Mouse (Mus musculus): ENCODE measurements around the gene Fam205c. TPM values are rescaled to one million over a fixed set of nuclear protein-coding genes. Genes with fewer than 3 reads are reported as not detected.

Gene Fam205c
- total RNA-seq (2021): under 1 TPM; 0.30 to 0.52 TPM
- long read RNA-seq: 0 reads

DNA sequence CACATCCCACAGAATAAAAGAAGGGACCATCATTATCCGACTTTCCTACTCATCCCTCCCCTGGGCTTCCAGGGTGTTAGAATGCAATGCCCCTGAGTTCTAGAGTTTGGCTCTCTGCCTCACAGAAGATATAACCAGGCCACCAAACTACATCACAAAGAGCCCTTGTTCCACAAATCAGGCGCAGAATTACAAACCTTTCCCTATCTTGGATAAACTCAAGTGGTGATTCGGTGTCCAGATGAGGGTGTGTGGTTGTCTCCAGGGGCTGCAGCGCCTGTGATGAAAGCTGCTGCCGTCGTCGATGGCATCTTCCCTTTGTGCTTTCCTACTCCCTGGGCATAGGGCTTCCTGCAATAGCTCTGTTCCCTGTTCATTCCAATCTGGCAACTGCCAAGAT, at the start of gene Fam205c:
Gene Fam205c, minus strand, starts transcription at position 101 of the 400 bp plus-strand sequence.
- no peak for DNase-seq (ENCODE audit: low spot score in 2 of 2)

GRCm38 (mm10) chr4:42922461-42922860, 48.4 kb upstream of the Fam205c start:
- no peak for DNase-seq (ENCODE audit: low spot score in 2 of 2)

GRCm38 (mm10) chr4:42922056-42922455, 48.0 kb upstream of the Fam205c start:
- no peak for DNase-seq (ENCODE audit: low spot score in 2 of 2)

- DNase-seq (ENCODE audit: low spot score in 2 of 2): no peak
These were observed 47.5 kb upstream of the Fam205c start for GRCm38 (mm10) chr4:42921536-42921935.

DNA sequence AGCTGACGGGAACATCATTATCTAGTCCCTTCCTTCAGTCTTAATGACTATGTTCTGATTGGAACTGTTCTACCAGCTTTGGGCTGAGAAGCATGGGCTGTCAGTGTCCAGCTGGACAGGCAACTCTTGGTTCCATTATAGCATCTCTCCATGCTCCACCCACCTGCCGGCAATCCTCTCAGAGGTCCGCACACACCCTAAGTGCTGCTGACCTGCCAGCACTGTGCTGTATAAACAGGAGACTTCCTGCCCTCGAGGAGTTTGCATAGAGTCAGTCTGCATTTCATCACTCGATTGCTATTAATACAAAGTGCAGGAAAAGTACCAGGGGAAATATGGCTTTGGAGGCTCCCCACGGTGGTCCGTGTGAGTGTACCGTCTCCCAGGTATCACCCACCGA, 46.7 kb upstream of the Fam205c start:
- DNase-seq (ENCODE audit: low spot score in 2 of 2): no peak

- no peak for DNase-seq (ENCODE audit: low spot score in 2 of 2)
These were observed 43.4 kb upstream of the Fam205c start for GRCm38 (mm10) chr4:42917402-42917774.

GRCm38 (mm10) chr4:42916617-42917401, 42.8 kb upstream of the Fam205c start, which contains the start of gene Phf24:
TSS of gene Phf24 (plus strand) at chr4:42916660.
- DNase-seq (ENCODE audit: low spot score in 2 of 2): peak; percentile 45 to 57

GRCm38 (mm10) chr4:42915966-42916365, 41.9 kb upstream of the Fam205c start:
- DNase-seq (ENCODE audit: low spot score in 2 of 2): no peak

DNA sequence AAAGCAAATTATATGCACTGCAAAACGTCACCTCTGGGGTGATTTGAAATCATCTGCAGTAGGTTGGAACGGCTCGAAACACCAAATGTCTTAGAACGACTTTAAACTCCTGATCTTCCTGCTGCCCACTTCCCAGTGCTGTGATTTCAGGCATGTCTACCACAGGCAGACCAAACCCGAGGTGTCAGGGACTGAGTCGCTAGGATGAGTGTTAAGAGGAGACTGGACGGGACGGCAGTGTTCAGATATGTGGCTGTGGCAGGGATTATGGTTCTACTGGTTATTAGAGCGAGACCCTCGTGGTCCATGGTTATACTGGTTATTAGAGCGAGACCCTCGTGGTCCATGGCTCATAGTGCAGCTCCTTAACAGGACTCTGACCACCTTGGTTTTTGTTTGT, 41.3 kb upstream of the Fam205c start:
- DNase-seq (ENCODE audit: low spot score in 2 of 2): no peak

DNA sequence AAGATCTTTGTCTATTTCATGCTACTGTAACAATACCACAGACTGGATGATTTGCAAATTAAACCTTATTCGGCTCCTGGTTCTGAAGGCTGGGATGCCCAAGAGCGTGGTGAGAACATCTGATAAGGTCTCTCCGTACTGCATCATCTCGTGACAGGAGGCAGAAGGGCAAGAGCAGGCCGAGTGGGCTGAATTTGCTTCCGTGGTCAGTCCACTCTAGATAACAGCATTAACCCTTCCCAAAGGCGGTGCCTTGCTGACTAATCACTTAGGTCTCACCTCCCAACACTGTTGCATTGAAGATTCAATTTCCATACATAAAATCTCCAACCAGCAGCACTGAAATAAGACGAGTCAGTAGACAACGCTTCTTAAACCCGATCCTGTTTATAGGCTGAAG, 39.4 kb upstream of the Fam205c start:
- DNase-seq (ENCODE audit: low spot score in 2 of 2): no peak

GRCm38 (mm10) chr4:42904966-42905365, 30.9 kb upstream of the Fam205c start:
- DNase-seq (ENCODE audit: low spot score in 2 of 2): no peak

DNA sequence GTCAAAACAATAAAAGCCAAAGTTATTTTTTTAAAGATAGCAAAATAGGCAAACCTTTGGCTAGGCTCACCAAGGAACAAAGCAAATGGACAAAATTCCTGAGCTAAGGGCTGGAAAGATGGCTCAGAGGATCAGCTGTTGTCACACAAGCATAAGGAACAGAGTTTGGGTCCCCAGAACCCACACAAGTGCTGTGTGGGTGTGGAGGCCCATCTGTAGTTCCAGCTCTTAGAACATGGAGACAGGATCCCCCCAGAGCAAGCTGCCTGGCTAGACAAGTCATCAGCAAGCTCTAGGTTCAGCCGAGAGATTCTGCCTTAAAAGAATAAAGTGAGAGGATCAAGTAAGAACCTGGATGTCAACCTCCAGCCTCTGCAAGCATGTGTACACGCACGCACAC, 30.5 kb upstream of the Fam205c start:
- DNase-seq (ENCODE audit: low spot score in 2 of 2): peak; percentile 53 to 78

DNA sequence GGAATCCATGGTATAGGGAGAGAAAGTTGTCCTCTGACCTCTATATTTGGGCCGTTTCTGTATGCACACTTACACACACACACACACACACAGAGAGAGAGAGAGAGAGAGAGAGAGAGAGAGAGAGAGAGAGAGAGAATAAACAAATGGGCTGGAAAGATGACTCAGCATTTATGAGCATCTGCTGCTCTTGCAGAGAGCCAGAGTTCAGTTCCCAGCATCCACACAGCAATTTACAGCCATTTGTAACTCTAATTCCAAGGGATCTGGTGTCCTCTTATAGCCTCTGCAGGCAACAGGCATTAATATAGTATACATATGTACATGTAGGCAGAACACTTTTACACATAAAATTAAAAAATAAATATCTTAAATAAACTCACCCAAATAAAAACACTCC, 29.9 kb upstream of the Fam205c start:
- no peak for DNase-seq (ENCODE audit: low spot score in 2 of 2)

GRCm38 (mm10) chr4:42902730-42903129, 28.7 kb upstream of the Fam205c start:
- DNase-seq (ENCODE audit: low spot score in 2 of 2): no peak

DNA sequence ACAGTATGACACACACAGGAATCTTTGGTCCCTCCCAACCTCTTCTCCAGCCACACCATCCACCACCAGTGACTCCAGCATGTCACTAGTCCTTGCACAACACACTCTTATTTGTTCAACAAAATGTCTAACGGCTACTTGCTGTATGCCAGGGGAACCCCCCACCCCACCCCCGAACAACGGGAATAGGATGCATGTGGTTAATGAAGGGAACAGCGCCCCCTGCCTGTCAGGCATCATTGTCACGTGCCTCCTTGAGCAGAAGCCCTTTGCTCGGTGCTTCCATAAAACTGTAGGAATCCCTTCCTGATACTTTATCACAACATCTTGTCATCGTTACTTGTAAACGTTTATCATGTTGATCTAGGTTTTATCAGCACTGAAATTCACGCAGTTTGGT, 28.1 kb upstream of the Fam205c start:
- no peak for DNase-seq (ENCODE audit: low spot score in 2 of 2)

DNA sequence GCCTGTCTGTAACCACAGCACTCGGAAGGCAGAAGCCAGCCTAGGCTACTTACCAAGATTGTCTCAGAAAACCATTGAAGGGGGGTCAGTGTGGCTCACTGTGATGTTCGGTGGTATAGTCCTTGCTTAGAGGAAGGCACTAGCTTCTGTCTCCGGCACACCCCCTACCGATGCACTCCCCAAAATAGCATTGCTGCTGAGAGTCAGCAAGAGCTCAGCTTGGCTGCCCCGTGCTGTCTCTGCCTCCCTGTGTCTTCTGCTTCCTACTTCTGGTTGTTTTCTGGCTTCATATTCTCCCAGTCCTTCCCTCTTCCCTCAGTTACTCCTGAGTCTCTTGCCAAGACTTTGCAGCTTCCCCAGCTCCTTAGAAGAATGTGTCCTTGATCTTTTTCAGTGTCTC, 26.8 kb upstream of the Fam205c start:
- DNase-seq (ENCODE audit: low spot score in 2 of 2): peak; percentile 39 to 69

DNA sequence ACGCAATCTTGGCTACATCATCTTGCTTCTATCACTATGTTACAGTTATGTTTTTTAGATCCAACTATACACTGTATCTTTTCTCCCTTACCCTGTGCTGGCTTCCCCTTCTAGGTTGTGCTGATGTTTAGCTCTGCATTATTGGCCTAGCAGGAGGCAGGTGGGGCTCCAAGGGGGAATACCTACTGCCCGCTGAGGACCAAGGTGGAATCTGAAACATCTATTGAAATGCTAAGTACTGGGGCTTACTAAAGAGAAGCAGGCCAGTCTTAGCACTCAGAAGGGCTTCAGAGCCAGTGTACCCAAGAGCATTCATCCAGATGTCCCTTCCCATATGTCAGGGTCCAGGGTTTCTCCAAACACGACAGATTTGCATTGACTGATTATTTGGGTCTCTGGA, 24.9 kb upstream of the Fam205c start:
- no peak for DNase-seq (ENCODE audit: low spot score in 2 of 2)

DNA sequence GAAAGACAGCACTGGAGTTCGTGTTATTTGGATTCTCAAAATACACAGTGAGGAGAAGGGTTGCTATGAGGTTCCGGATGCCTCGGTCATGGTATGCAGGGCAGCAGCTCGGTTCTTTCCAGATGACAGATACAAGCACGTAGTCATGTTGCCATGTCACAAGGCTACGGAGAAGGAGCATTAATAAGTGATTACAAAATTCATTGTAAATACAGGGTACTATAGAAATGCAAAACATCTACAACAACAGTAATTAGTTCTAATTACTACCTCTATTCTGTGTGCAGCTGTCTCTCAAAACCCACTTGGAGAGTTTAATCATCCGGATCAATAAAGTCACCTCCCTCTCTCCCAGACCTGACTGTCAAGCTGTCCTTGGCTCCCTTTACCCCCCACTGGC, 21.1 kb upstream of the Fam205c start:
- no peak for DNase-seq (ENCODE audit: low spot score in 2 of 2)

- DNase-seq (ENCODE audit: low spot score in 2 of 2): no peak
These were observed 17.1 kb upstream of the Fam205c start for GRCm38 (mm10) chr4:42891176-42891575.

GRCm38 (mm10) chr4:42888806-42889205, 14.8 kb upstream of the Fam205c start:
- DNase-seq (ENCODE audit: low spot score in 2 of 2): no peak

DNA sequence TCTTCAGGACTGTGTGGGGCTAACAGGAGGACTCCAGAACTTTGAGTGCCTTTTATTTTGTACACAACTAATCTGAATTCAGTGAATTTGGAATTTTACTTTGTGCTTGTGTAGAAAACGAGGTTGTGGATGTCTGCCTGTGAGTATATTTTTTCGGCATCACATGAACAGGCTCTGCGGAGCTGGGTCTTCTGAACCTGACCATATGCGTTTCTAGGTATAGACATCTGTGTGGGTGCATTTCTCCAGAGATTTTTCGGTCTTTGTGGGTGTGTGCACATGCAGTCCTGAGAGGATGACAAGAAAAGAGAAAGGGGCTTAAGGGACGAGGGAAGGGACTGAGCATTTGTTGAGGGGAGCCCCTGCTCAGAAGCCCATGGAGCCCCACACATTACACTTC, 12.9 kb upstream of the Fam205c start:
- no peak for DNase-seq (ENCODE audit: low spot score in 2 of 2)

- no peak for DNase-seq (ENCODE audit: low spot score in 2 of 2)
These were observed 6.6 kb upstream of the Fam205c start for GRCm38 (mm10) chr4:42880677-42880948.

DNA sequence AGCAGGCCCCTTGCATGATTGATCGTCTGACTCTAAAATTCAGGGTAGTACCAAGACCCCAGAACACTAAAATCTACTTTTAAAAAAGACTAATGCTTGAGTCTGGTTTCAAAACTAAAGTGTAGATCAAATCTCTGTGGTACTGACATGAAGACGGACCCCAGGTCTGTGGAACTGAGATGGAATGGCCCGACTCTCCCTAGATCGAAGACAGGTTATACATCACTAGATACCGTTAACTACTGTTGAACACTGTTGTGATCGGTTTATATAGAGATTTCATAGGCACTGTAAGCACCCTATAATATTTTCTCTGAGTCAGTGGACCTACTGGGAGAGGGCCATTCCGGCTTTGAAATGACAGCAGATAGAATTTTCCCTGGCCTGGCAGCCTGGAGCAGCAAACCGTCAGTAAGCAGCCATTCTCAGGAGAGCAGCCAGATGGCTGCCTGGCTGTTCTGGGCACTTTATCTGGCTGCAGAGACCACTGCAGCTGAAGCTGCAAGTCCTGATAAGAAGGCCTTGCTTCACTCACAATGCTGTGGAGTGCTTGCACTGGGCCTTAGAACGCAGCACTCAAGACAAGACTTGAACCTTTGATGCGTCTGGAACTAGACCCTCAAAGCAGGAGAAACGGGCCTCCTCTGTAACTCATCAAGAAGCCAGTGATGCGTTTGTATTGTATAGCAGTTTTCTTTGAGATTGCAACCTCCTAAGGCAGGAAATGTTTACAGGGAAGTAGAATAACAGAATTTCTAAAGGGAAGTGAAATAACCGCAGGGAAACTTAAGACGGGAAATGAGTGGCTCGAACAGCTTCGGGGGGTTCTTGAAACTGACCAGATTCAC, 6.0 kb upstream of the Fam205c start:
- no peak for DNase-seq (ENCODE audit: low spot score in 2 of 2)

Data from layer of hippocampus, adult 18-20 months (tissue).